Mouse (Mus musculus): Measurements from ENCODE around the gene Sumo2. TPM values are rescaled to one million over a fixed set of nuclear protein-coding genes. Genes with fewer than 3 reads are reported as not detected.

Sumo2 gene
- total RNA-seq, 2 experiments from 2014 or later, result 396 to 399 TPM

Other genes with a start within 250 kb of the Sumo2 start
- gene Fads6, start 238.6 kb downstream of the Sumo2 start, total RNA-seq (2021), result 1 to 10 TPM; 6.5 to 6.8 TPM
- under 1 TPM in 1 of 2 experiments, not detected in 1; 0.14 TPM for gene Otop2, start 229.1 kb downstream of the Sumo2 start, total RNA-seq (2021)
- under 1 TPM; 0.24 to 0.26 TPM for gene Ush1g, start 214.2 kb downstream of the Sumo2 start, total RNA-seq (2021)
- gene Otop3, start 201.5 kb downstream of the Sumo2 start, total RNA-seq (2021), result under 1 TPM; 0.24 to 0.28 TPM
- gene Hid1, start 168.5 kb downstream of the Sumo2 start, total RNA-seq (2021), result 10 to 100 TPM; 77.5 to 81.7 TPM
- 10 to 100 TPM; 15.2 to 17.2 TPM for gene Cdr2l, start 154.4 kb downstream of the Sumo2 start, total RNA-seq (2021)
- gene Mrpl58, start 132.5 kb downstream of the Sumo2 start, total RNA-seq (2021), result 10 to 100 TPM; 96.2 to 98.8 TPM
- 100 to 1,000 TPM; 399 to 414 TPM for gene Atp5h, start 116.3 kb downstream of the Sumo2 start, total RNA-seq (2021)
- 10 to 100 TPM; 54.3 to 55.7 TPM for gene Kctd2, start 116.1 kb downstream of the Sumo2 start, total RNA-seq (2021)
- gene Trim80, start 95.7 kb downstream of the Sumo2 start, total RNA-seq (2021), result under 1 TPM in 1 of 2 experiments, not detected in 1; 0.24 TPM
- not detected for gene Slc16a5, start 73.8 kb downstream of the Sumo2 start, total RNA-seq (2021)
- gene Armc7, start 60.6 kb downstream of the Sumo2 start, total RNA-seq (2021), result 1 to 10 TPM; 9.0 to 9.2 TPM
- 10 to 100 TPM; 78.6 to 80.8 TPM for gene Nt5c, start 44.4 kb downstream of the Sumo2 start, total RNA-seq (2021)
- gene Jpt1, start 21.9 kb downstream of the Sumo2 start, total RNA-seq (2021), result 100 to 1,000 TPM; 312 to 341 TPM
- gene Nup85, start 28.2 kb upstream of the Sumo2 start, total RNA-seq (2021), result 10 to 100 TPM; 43.9 to 51.2 TPM
- 10 to 100 TPM; 52.7 to 58.7 TPM for gene Mrps7, start 67.6 kb upstream of the Sumo2 start, total RNA-seq (2021)
- gene Gga3, start 67.8 kb upstream of the Sumo2 start, total RNA-seq (2021), result 10 to 100 TPM; 51.4 to 65.1 TPM
- 10 to 100 TPM; 14.4 to 14.6 TPM for gene Mif4gd, start 76.7 kb upstream of the Sumo2 start, total RNA-seq (2021)
- gene Slc25a19, start 92.0 kb upstream of the Sumo2 start, total RNA-seq (2021), result 10 to 100 TPM; 55.0 to 59.7 TPM
- gene Grb2, start 172.3 kb upstream of the Sumo2 start, total RNA-seq (2021), result 100 to 1,000 TPM; 183 to 193 TPM
- 10 to 100 TPM; 37.7 to 40.0 TPM for gene Tmem94, start 229.2 kb upstream of the Sumo2 start, total RNA-seq (2021)

All from left cerebral cortex, postnatal 10 days (tissue).